25 mouse cellular contexts compared by ENCODE assay signal in the genomic region with DNA sequence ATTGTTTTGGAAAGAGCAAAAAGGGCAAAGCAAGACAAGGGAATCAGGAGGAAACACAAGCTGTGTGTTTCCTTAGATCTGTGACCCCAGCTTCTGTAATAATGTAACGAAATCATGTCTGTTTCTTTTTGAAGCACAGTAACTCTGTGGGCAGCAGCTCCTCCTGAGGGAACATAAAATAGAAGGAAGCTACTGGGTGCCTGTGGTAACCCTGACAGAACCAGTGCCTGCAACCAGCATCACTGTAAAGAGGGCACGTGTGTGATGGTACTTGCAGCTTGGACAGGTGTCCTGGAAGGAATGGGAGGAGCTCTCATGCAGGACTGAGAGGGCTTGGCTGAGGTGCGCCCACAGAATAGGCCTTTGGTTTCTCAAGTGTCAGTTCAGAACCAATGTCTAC.
"Had no signal": no experiment of that assay in that cellular context is flagged by ENCODE, and none has a peak within 500 bp of the region (broad histone marks: within the 10 kb centered on the region; RNA-seq: fewer than 3 reads in every experiment).

No protein-coding gene starts in this region.

- H3K36me3 ChIP-seq: heart, embryonic 12.5 days; hindbrain, embryonic 15.5 days; kidney, embryonic 15.5 days; limb, embryonic 13.5 days; limb, embryonic 15.5 days; liver, embryonic 12.5 days had no signal

- DNase-seq: gastrocnemius, adult 2 months; gastrocnemius, postnatal 10 days; gastrocnemius, postnatal 25 days; heart, adult 2 months; heart, postnatal 10 days; heart, postnatal 4 days; kidney, adult 11 months; kidney, adult 2 months; kidney, adult 9 months; kidney, postnatal 14 days; kidney, postnatal 36 days; layer of hippocampus, adult 9-11 months; layer of hippocampus, postnatal 36 days; left cerebral cortex, postnatal 4 days had no signal

- ATAC-seq: hindbrain, postnatal 0 days; intestine, embryonic 16.5 days; liver, embryonic 12.5 days had no signal

- H3K4me1 ChIP-seq: hindbrain, embryonic 13.5 days; hindbrain, embryonic 15.5 days; liver, embryonic 12.5 days had no signal

- H3K9me3 ChIP-seq: hindbrain, embryonic 13.5 days; hindbrain, embryonic 15.5 days; kidney, embryonic 15.5 days; limb, embryonic 15.5 days; liver, embryonic 12.5 days had no signal

- H3K27ac ChIP-seq: gastrocnemius, adult 2 months; heart, adult 2 months; hindbrain, embryonic 13.5 days; hindbrain, embryonic 15.5 days; hindbrain, postnatal 0 days; kidney, embryonic 15.5 days; kidney, postnatal 0 days; limb, embryonic 13.5 days; limb, embryonic 15.5 days; liver, embryonic 12.5 days; liver, embryonic 14.5 days had no signal

- H3K27me3 ChIP-seq: heart, embryonic 12.5 days; hindbrain, embryonic 13.5 days; hindbrain, embryonic 15.5 days; kidney, embryonic 15.5 days; limb, embryonic 13.5 days; limb, embryonic 15.5 days; liver, embryonic 12.5 days had no signal

- H3K4me3 ChIP-seq: gastrocnemius, adult 2 months; heart, adult 2 months; heart, embryonic 12.5 days; hindbrain, embryonic 13.5 days; hindbrain, embryonic 15.5 days; kidney, embryonic 15.5 days; limb, embryonic 13.5 days; limb, embryonic 15.5 days; liver, embryonic 12.5 days had no signal
